Mouse (Mus musculus) urinary bladder, adult 2 months (tissue): ENCODE results near the gene Ubxn7. TPM values are rescaled to one million over a fixed set of nuclear protein-coding genes. Genes with fewer than 3 reads are reported as not detected.
"Not testable (repeated sequence)": the region's sequence is repeated elsewhere in the genome, so short reads cannot be mapped to it uniquely, and the experiment has no call there.

Source experiments
- DNase-seq: peaks from one replicate; pipeline ENCODE4 v3.0.0; 2022; ENCODE audit warnings: low spot score
- polyA plus RNA-seq: library from polyadenylated mRNA; depleted of rRNA; stranded (reverse); fragments of >200 nt; gene quantifications from 2 replicates; pipeline ENCODE4 v1.2.3, GENCODE M21; 2012; rRNA removed

The Ubxn7 gene
- polyA plus RNA-seq, result 12.3 and 13.0 TPM in 2 replicates

DNA sequence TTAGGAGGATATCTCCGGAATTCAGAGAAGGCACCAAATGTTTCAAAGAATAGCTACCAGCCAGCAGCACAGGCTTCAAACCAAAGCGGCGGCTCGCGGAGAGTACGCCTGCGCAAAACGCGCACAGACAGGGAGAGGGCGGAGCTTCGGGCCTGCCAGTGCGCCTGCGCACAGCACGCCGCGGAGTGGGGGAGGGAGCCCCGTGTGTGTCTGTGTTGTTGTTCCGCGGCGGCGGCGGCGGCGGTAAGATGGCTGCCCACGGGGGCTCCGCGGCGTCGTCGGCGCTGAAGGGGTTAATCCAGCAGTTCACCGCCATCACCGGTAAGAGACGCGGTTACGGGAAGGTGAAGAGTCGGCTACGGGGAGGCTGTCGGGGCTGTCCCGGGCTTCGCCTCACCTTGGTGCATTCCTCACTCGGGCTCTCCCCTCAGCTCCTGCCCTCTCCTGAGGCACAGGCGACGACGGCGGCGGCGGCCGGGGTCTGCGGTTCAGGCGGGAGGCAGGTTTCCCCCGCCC lies at the start of gene Ubxn7:
Gene Ubxn7 (plus strand): TSS at position 218 of the 516 bp plus-strand sequence.
- DNase-seq, result peak; percentile 97

DNA sequence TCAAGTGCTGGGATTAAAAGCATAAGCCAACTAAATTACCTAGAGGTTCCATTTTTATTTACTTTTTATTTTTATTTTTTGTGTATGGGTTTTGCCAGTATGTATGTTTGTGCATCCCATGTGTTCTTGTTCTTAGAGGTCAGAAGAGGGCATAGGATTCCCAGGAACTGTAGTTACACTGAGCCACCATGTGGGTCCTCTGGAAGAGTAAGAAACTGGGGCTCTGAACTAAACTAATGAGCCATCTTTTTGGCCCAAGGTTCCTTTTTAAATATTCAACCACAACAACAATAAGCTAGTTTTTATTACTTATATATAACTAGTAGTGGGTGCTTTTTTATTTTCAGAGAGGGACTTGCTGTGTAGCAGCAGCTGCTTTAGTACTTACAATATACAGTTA lies 49.4 kb upstream of the Ubxn7 start:
- no peak for DNase-seq

DNA sequence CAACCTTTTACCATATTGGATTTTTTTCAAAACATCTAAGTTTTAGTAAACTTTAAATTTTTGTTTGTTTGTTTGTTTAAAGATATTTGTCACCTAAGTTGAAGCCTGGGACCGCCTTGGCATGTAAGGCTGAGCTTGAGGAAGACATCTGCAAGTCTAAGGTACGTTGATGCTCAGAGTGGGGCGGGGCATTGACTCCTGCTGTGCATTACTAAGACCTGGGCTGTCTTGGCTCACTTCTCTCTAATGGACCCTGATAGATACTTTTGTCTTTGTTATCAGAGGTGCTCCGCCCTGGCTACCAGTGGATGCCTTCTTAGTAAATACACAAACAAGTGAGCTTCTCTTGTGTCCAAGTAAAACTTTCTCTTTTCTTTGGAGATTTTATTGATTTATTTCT lies 40.2 kb upstream of the Ubxn7 start:
- no peak for DNase-seq

DNA sequence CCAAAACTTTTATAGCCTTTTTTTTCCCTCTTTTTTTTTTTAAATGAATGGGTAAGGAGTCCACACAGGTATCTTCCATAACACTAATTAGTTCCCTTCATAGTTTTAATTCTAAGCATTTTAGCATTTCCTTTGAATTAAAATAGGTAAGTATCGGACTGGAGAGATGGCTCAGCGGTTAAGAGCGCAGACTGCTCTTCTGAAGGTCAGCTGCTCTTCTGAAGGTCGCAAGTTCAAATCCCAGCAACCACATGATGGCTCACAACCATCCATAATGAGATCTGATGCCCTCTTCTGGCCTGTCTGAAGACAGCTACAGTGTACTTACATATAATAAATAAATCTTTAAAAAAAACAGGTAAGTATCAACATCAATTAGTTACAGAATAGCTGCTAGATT lies 32.4 kb upstream of the Ubxn7 start:
- not testable (repeated sequence) for DNase-seq

DNA sequence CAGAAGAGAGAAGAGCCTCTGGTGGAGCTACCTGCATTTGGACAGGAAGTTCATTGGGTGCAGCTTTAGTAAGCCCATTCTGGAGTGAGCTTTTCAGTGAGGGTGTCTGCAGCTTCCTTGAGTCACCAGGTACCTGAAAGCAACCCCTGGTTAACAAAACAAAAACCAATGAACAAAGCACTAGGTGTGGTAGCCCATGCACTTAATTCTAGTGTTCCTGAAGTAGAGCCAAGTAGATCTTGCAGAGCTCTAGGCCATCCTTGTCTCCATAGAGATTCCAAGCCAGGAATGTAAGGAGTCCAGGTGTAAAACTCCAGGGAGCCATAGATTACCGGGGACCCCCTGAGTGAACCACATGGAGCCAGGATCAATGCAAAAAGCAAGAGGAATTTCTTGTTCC lies 29.0 kb upstream of the Ubxn7 start:
- DNase-seq, result no peak

DNA sequence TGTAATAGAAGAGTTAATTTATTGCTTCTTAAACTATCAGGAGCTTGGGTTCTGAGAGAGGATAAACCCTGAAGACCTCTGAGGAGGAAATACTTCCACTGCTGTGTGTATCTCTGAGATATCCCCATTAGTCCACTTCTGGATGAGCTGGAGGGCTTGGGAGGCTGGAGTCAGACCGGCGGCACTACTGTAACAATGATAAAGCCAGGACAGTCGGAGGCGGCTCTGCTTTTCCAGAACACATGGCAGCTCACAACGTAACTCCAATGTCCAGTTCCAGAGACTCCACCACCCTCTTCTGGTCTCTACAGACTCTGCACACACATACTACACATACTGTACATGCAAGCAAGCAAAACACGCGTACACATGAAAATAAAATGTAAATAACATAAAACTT lies 28.2 kb upstream of the Ubxn7 start:
- no peak for DNase-seq

DNA sequence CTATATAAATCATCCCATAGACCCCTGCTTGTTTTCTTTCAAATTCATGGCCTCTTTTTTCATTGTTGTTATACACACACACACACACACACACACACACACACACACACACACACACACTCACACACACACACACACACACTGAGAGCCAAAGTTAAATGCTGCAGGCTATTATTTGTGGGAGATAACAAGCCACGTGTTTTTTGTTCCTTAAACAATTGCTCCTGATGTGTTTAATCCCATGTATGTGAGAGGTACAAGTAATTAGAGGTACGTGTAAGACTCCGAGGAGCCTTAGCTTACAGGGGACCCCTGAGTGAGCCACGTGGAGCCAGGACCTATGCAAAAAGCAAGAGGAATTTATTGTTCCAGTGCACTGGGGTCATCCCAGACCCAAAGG lies 20.1 kb upstream of the Ubxn7 start:
- DNase-seq, result no peak

DNA sequence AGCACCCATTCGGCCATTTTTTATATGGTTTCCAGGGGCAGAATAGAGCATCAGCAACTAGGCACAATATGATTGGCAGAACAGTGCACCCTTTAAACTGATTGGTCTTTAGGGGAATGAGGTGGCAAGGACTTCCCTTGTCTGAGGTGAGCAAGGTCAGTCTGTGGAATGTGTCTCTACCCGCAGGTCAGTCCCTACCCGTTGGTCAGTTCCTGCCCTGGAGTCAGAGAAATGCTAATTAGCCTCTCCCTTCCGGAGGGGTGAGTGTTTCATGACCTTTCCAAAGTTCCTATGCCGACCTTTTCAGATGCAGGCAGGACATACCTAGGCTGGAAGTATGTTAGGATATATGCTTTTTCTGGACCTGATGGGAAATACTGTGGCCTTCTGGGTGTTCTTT lies 19.7 kb upstream of the Ubxn7 start:
- DNase-seq, result no peak

DNA sequence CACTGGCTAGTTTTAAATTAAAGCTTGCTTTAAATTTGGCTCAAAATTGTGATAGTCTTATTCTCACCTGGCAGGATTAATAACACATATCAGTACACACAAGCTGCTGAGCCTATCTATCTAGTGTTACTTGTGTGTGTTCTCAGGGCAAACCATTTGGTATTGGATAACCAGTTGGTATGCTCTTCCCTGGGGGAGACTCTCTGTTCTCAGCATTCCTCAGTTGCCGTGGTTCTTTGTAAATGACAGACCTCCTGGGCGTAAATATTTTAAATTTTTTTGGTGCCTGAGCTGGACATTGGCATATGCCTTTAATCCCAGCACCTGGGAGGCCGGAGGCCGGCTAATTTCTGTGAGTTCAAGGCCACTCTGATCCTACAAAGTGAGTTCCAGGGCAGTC lies 19.2 kb upstream of the Ubxn7 start:
- no peak for DNase-seq

DNA sequence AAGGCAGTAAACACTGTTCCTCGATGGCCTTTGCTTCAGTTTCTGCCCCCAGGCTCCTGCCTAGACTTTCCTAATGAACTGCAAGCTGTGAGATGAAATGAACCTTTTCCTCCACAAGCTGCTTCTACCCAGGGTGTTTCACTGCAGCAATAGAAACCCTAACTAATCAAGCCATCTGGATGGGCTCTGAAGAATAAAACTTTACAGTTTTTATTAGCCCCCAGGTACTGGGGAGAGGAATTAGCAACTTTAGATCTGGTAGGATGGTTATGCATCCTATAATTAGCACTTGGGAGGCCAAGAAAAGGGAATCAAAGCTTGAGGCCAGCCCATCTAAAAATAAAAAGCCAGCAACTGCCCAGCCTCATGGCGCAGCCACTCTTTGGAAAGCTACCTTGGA lies 15.5 kb upstream of the Ubxn7 start:
- no peak for DNase-seq

DNA sequence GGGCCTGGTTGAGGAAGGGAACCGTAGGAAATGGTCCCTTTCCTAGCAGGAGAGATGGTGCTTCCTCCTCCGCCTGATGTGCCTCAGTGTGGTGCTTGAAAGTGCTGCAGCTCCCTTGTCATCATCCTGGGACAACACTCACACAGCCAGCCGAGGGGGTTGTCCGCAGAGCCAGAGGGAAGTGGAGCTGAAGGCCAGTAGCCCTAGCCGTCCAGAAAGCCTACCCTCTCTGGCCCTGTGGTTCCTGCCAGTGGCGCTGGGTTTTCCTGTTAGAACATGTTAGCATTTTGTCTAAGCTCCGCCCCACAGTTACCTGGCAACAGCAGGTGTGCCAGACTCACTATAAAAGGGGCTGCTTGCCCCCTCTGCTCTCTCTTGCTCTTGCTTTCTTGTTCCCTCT lies 8.1 kb upstream of the Ubxn7 start:
- DNase-seq, result no peak

DNA sequence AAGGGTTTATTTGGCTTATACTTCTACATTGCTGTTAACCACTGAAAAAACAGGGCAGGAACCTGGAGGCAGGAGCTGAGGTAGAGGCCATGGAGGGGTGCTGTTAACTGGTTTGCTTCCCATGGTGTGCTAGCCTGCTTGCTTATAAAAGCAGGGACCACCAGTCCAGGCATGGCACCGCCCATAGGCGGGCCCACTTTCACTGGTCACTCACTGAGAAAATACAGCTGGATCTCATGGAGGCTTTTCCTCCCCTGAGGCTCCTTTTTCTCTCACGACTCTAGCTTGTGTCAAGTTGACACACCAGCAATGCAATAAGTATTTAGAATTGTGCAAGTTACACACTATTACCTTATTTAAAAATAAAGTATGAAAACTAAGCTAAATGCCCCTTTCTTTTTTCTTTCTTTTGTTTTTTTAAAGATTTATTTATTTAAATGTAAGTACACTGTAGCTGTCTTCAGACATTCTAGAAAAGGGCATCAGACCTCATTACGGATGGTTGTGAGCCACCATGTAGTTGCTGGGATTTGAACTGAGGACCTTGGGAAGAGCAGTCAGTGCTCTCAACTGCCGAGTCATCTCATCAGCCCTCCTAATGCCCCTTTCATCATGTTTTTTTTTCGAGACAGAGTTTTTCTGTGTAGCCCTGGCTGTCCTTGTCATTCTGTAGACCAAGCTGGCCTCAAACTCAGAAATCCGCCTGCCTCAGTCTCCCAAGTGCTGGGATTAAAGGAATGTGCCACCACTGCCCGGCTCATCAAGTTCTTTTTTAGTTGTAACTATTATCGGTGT lies 984 bp upstream of the Ubxn7 start:
- no peak for DNase-seq

DNA sequence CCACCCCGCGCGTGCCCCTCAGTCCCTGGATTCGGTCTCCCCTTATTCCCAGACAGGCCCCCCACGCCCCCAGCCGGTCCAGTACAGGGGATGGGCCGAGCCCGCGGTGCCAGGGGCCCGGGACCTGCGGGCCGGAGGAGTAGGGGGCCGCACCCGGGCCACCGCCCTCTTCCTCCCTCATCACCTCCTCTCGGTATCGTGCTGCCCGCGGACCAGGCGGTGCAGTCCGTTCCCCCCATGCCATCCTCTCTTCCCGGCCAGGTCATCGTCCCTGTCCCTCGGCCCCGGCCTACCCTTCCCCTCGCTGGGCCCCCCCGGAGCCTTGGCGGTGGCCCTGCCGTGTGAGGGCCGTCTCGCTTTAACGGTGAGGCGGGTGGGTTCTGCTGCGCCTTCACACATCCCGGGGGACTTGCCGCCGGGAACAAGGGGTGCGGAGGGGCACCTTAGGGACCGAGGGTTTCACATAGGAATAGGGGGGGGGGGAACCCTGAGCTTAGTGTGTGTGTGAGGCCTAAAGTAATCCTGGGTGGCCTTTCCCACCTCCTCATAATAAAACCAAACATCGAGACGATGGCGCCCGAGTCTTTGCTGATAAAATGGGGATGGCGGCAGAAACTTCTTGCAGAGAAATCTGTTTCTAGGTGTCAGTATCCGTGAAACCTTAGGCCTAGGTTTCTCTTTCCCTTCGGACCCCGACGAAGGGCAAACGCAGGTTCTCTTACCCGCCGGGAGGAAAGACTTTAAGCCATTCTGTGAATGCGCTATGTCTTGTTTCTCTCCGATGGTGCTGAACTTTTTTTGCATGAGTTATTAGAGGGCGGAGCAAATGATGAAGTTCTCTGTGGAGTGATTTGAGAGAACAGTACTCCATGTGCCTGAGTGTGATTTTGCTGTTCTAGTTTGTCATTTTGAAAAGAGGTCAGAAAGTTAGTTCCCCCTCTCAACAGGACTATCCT lies 777 bp downstream of the Ubxn7 start:
- peak; percentile 50 for DNase-seq

DNA sequence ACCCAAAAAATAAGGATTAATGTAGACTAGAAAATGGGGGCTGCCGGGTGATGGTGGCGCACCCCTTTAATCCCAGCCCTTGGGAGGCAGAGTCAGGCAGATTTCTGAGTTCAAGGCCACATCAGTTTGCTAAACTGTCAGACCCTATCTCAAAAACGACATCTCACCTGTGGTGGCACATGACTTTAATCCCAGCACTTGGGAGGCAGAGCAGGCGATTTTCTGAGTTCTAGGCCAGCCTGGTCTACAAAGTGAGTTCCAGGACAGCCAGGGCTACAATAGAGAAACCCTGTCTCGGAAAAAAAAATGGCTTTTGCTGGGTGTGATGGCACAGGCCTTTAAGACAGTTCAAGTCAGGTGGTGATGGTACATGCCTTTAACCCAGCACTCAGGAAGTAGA lies 3.1 kb downstream of the Ubxn7 start:
- DNase-seq, result no peak

DNA sequence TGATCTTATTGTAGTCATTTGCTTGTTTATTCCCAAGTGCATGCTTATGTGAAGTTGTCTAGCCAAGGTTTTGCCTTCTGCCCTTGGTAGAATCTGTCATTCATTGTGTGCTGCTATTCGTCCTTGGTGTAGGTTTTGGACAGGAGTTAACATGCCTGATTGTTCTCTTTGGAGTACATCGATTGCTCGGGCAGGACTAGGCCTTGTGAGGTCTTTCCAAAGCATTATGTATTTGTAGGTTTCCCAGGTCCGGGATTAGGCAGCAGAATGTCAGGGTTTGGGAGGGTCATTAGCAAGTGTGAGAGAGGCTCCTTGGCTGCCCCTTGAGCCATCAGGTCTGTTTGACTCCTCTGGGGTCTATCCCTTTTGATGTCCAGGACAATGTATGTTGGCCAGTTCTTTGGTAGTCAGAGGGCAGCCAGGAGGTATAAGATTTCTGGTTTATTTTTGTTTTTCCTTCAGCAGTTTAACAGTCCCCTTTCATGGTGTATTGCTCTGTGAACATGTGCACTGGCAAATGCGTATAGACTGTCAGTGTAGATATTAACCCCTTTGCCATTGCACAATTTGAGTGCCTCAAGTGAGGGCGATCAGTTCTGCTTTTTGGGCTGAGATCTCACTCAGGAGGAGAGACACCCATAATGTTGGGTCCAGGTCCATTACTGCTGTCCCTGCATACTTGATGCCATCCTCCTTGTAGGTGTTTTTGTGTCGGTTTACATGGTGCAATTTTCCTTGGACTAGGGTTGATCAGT lies 4.1 kb downstream of the Ubxn7 start:
- DNase-seq, result no peak

DNA sequence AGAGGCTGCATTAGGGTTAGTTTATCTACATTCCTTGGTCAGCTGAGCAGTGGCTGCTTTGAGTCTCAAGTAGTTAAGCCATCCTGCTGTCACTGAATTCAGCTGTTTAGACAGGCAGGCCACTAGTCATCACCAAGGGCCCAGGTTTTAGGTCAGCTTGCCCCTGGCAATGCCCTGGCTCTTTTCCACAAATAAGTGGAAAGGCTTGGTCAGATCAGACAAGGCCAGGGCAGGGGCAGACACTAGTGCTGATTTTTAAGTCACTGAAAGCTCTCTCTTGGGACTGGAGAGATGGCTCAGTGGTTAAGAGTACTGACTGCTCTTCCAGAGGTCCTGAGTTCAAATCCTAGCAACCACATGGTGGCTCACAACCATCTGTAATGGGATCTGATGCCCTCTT lies 4.9 kb downstream of the Ubxn7 start:
- no peak for DNase-seq

DNA sequence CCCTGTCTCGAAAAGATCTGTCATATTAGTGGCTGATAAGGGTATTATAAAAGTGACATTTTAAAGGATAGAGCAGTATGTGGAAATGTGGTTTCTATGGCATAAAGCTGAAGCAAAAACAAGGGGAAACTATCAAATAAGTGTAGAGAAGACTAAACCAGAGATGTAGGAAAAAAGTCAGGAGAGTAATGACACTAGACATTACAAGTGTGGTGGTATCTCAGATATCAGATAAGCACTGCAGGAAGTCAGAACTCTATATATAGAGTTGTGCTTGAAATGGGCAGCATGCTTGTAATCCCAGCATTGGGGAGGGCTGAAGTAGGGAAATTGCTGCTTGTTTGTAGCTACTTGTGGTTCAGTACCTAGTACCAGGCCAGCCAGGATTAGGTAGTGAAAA lies 8.4 kb downstream of the Ubxn7 start:
- DNase-seq, result no peak

DNA sequence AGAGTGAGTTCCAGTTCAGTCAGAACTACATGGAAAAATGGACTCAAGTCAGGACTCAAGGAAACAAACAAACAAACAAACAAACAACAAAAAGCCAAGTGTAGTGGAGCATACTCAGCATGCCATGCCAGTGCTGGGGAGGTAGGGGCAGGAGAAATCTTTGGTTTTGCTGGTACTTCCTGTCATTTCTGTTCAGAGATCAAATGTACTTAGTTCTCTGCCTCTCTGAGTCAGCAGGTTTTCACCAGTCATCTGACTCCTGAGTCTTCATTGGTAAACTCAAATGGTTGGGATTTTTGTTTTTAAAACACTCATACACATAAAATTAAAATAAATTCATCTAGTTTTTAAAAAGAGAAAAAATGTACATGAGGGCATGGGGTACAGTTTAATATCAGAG lies 13.5 kb downstream of the Ubxn7 start:
- DNase-seq, result no peak

DNA sequence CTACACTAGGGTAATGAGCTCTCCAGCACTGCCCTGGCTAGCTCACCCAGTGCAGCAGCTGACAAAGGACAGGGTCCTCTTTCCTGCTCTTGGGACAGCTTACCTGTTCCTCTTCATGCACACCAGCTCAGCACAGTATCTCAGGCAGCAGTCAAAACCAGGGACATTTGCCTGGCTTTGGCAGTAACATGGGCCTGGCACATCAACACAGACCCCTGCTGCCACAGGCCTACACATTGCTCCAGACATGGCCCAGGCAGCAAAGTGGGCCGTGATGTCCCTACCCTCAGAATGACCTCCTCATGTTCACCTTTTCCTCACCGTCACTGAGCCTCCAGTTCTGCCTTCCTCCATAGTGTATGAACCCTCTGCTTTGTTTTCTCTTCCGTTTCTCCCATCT lies 18.7 kb downstream of the Ubxn7 start:
- no peak for DNase-seq

DNA sequence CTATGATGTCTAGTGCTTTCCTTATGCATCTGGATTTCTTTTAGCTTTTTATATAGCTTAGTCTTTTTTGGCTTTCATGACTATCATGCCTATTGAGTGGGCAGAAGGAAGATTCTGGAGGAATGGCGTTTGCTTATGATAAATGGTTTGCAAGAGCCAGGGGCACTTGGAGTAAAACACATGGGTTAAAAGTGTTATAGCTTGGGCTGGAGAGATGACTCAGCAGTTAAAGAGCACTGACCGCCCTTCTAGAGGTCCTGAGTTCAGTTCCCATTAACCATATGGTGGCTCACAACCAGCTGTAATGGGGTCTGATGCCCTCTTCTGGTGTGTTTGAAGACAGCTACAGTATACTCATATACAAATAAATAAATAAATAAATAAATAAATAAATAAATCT lies 31.5 kb downstream of the Ubxn7 start:
- DNase-seq, result no peak

DNA sequence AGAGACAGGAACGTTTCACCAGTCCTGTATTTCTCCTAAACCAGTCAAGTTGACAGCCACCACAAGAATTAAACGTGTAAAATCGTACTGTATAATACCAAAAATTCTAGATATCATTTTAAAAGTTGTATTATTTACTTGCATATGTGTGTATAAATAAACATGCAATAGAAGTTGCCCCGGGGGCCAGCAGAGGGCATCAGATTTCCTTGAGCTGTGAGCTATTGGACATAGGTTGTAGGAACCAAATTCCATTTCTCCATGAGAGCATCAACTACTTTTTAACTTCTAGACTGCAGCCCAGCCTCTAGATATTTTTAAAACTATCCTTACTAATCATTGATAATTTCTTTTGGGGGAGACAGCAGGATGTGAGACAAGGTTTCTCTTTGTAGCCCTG lies 39.3 kb downstream of the Ubxn7 start:
- DNase-seq, result no peak

DNA sequence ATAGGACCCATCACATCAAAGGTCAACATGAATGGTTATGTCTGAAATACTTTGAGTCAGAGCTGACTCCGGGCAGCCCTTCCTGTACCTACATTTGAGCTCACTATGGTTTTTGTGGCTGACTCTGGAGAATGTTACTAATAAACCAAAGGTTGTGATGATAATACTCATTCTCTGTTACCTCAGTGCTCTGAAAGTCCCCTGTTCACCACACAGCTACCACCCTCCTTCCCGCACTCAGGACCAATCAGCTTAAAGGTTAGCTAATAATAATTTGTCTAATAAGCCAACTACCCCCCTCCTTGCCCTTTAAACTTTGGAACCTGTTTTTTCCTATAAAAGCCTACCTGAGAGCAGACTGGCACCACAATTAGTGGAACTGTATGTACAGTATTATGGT lies 47.5 kb downstream of the Ubxn7 start:
- no peak for DNase-seq
